Mouse (Mus musculus): Measurements from ENCODE around the gene Tbc1d5. TPM values are rescaled to one million over a fixed set of nuclear protein-coding genes. Genes with fewer than 3 reads are reported as not detected.

Tbc1d5 gene
- total and polyA plus RNA-seq, 3 experiments = 6.6 to 13.9 (median 7.7) TPM

GRCm38 (mm10) chr17:50990770-50991405, 188.3 kb downstream of the Tbc1d5 start:
- Histone ChIP-seq H3K27me3 (replicated peaks) (no peaks in the 10 kb centered on the region), H3K79me2 (replicated peaks; ENCODE audit: control insufficient read depth, extremely low read depth, insufficient read depth, poor library complexity, severe bottlenecking) (no peaks in the 10 kb centered on the region), H3K9ac (ENCODE audit: insufficient read depth, low read depth) (no peak overlapping the region), H3K36me3 (replicated peaks in 1 of 2; ENCODE audit: control insufficient read depth in 1 of 2, insufficient read depth in 1 of 2, low read length in 1 of 2) (peaks cover 0 to 3% of the 10 kb centered on the region in 2 experiments), H3K9me3 (replicated peaks; ENCODE audit: low read length) (no peaks in the 10 kb centered on the region), H3K4me1 (ENCODE audit: control insufficient read depth in 1 of 2, insufficient read depth in 2 of 2) (peaks cover 2 to 33% of the 10 kb centered on the region in 2 experiments; a peak in 3 of 4 replicates), H3K4me3 (replicated peaks in 1 of 3; ENCODE audit: low read depth in 2 of 3, low read length in 2 of 3, poor library complexity in 1 of 3) (no peak overlapping the region), H3K27ac (ENCODE audit: insufficient read depth, low read depth) (no peak overlapping the region), H3K4me2 (ENCODE audit: insufficient read depth, low read depth, poor library complexity, severe bottlenecking) (no peak overlapping the region)
- TF ChIP-seq UBTF (IDR thresholded peaks at IDR 0.05; ENCODE audit: low read depth, low read length) (no peak), JUN (IDR thresholded peaks at IDR 0.05; ENCODE audit: insufficient read depth, low read depth, low read length) (no peak), GABPA (IDR thresholded peaks at IDR 0.05; ENCODE audit: insufficient replicate concordance, low read depth, low read length) (no peak), SIN3A (IDR thresholded peaks at IDR 0.05; ENCODE audit: low read length) (no peak), MAX (IDR thresholded peaks at IDR 0.05; ENCODE audit: low read length) (no peak), TCF12 (IDR thresholded peaks at IDR 0.05; ENCODE audit: low read depth, low read length) (no peak), CHD1 (IDR thresholded peaks at IDR 0.05; ENCODE audit: low read depth, low read length) (no peak)
- no peak for DNase-seq (ENCODE audit: extremely low read depth)
- dilution Hi-C loops (cut with MboI; ENCODE audit: extremely low pct_ligation_motif_present, extremely low pct_unique_long_range_greater_than_20kb, low sequenced_read_pairs) = no loop called here
- in situ Hi-C loops (cut with MboI; ENCODE audit: low pct_ligation_motif_present, low pct_unique_long_range_greater_than_20kb, low sequenced_read_pairs) = loop anchor here (25.0 kb wide), 1 partner anchor 296 kb away; no protein-coding TSS in a partner anchor

- Histone ChIP-seq H3K9me3 (replicated peaks; ENCODE audit: low read length) (no peaks in the 10 kb centered on the region), H3K9ac (ENCODE audit: insufficient read depth, low read depth) (no peak overlapping the region), H3K36me3 (replicated peaks in 1 of 2; ENCODE audit: control insufficient read depth in 1 of 2, insufficient read depth in 1 of 2, low read length in 1 of 2) (peaks cover 0 to 3% of the 10 kb centered on the region in 2 experiments), H3K27me3 (replicated peaks) (no peaks in the 10 kb centered on the region), H3K79me2 (replicated peaks; ENCODE audit: control insufficient read depth, extremely low read depth, insufficient read depth, poor library complexity, severe bottlenecking) (no peaks in the 10 kb centered on the region), H3K4me2 (ENCODE audit: insufficient read depth, low read depth, poor library complexity, severe bottlenecking) (no peak overlapping the region), H3K27ac (ENCODE audit: insufficient read depth, low read depth) (no peak overlapping the region), H3K4me1 (ENCODE audit: control insufficient read depth in 1 of 2, insufficient read depth in 2 of 2) (peaks cover 0 to 4% of the 10 kb centered on the region in 2 experiments; a peak in 1 of 4 replicates), H3K4me3 (replicated peaks in 1 of 3; ENCODE audit: low read depth in 2 of 3, low read length in 2 of 3, poor library complexity in 1 of 3) (no peak overlapping the region)
- TF ChIP-seq SMC3 (IDR thresholded peaks at IDR 0.05; ENCODE audit: low read depth, low read length) (peak; percentile 50), TBP (conservative IDR thresholded peaks at IDR 0.05; ENCODE audit: low read depth, low read length) (no peak), USF2 (conservative IDR thresholded peaks at IDR 0.05; ENCODE audit: low read depth, low read length) (no peak), NELFE (IDR thresholded peaks at IDR 0.05; ENCODE audit: low read depth, low read length) (no peak), SIN3A (IDR thresholded peaks at IDR 0.05; ENCODE audit: low read length) (no peak), ZC3H11A (IDR thresholded peaks at IDR 0.05; ENCODE audit: low read depth, low read length) (no peak), ETS1 (conservative IDR thresholded peaks at IDR 0.05; ENCODE audit: low read depth, low read length) (no peak), RCOR1 (conservative IDR thresholded peaks at IDR 0.05; ENCODE audit: low read depth, low read length) (no peak), HCFC1 (IDR thresholded peaks at IDR 0.05; ENCODE audit: low read depth, low read length) (no peak), TCF12 (IDR thresholded peaks at IDR 0.05; ENCODE audit: low read depth, low read length) (no peak), MYC (IDR thresholded peaks at IDR 0.05; ENCODE audit: low read depth, low read length) (no peak), EP300 (IDR thresholded peaks at IDR 0.05; ENCODE audit: low read length) (no peak), CTCF (conservative IDR thresholded peaks at IDR 0.05 in 1 of 2, IDR thresholded peaks at IDR 0.05 in 1 of 2; ENCODE audit: low read depth in 2 of 2, low read length in 2 of 2) (peak in 1 of 2 experiments; percentile 60; a peak in 2 of 4 replicates), CHD2 (IDR thresholded peaks at IDR 0.05; ENCODE audit: low read length) (no peak), MAX (IDR thresholded peaks at IDR 0.05; ENCODE audit: low read length) (no peak), MEF2A (IDR thresholded peaks at IDR 0.05; ENCODE audit: borderline replicate concordance, low read depth, low read length) (no peak), RAD21 (IDR thresholded peaks at IDR 0.05; ENCODE audit: low read depth, low read length) (peak; percentile 71), ZKSCAN1 (IDR thresholded peaks at IDR 0.05; ENCODE audit: borderline replicate concordance, low read depth, low read length) (no peak), ELF1 (IDR thresholded peaks at IDR 0.05; ENCODE audit: low read depth, low read length) (no peak), ZNF384 (IDR thresholded peaks at IDR 0.05; ENCODE audit: low read depth, low read length) (no peak), USF1 (IDR thresholded peaks at IDR 0.05; ENCODE audit: low read depth, low read length) (no peak), GABPA (IDR thresholded peaks at IDR 0.05; ENCODE audit: insufficient replicate concordance, low read depth, low read length) (no peak), MAZ (IDR thresholded peaks at IDR 0.05; ENCODE audit: low read depth, low read length) (no peak), KAT2A (IDR thresholded peaks at IDR 0.05; ENCODE audit: insufficient replicate concordance, low read length) (no peak)
- in situ Hi-C loops (cut with MboI; ENCODE audit: low pct_ligation_motif_present, low pct_unique_long_range_greater_than_20kb, low sequenced_read_pairs) (loop anchor here (25.0 kb wide), 1 partner anchor 299 kb away; no protein-coding TSS in a partner anchor), dilution Hi-C loops (cut with MboI; ENCODE audit: extremely low pct_ligation_motif_present, extremely low pct_unique_long_range_greater_than_20kb, low sequenced_read_pairs) (no loop called here)
- DNase-seq (ENCODE audit: extremely low read depth) = no peak
These were observed 191.2 kb downstream of the Tbc1d5 start for GRCm38 (mm10) chr17:50987935-50988334.
